Mouse (Mus musculus): ENCODE results near the gene Mertk. TPM values are rescaled to one million over a fixed set of nuclear protein-coding genes. Genes with fewer than 3 reads are reported as not detected.
A peak's percentile ranks its signal among the peaks of the same experiment; 100 is the strongest.

The Mertk gene
- polyA plus RNA-seq, 1 experiment, result 2.2 TPM

GRCm38 (mm10) chr2:128698140-128698692 lies 540 bp upstream of the Mertk start:
- no peak for TF ChIP-seq EP300 (IDR thresholded peaks at IDR 0.05; ENCODE audit: insufficient read depth, low read depth, low read length)
- no peak for TF ChIP-seq POLR2A (IDR thresholded peaks at IDR 0.05; ENCODE audit: insufficient read depth, low read length)
- TF ChIP-seq CTCF (IDR thresholded peaks at IDR 0.05; ENCODE audit: low read depth, low read length), result peak; percentile 82
- no peak overlapping the region for H3K27ac ChIP-seq (ENCODE audit: insufficient read depth, low read length)
- H3K9me3 ChIP-seq (replicated peaks; ENCODE audit: control insufficient read depth, insufficient read depth, low read length, poor library complexity, severe bottlenecking), result no peaks in the 10 kb centered on the region
- H3K27me3 ChIP-seq (ENCODE audit: control insufficient read depth, insufficient read depth, low read length, poor library complexity, severe bottlenecking), result no peaks in the 10 kb centered on the region
- no peak overlapping the region for H3K9ac ChIP-seq (ENCODE audit: low read depth, poor library complexity, severe bottlenecking)
- H3K36me3 ChIP-seq (ENCODE audit: control insufficient read depth, insufficient read depth, low read length, poor library complexity, severe bottlenecking), result no peaks in the 10 kb centered on the region
- H3K4me1 ChIP-seq (ENCODE audit: control insufficient read depth, insufficient read depth, low read length), result no peaks in the 10 kb centered on the region
- H3K4me3 ChIP-seq (ENCODE audit: low read depth, low read length), result peak overlapping the region; percentile 72

GRCm38 (mm10) chr2:128699201-128699885 lies 587 bp downstream of the Mertk start:
- Histone ChIP-seq H3K36me3 (ENCODE audit: control insufficient read depth, insufficient read depth, low read length, poor library complexity, severe bottlenecking) (no peaks in the 10 kb centered on the region), H3K9me3 (replicated peaks; ENCODE audit: control insufficient read depth, insufficient read depth, low read length, poor library complexity, severe bottlenecking) (no peaks in the 10 kb centered on the region), H3K27ac (ENCODE audit: insufficient read depth, low read length) (no peak overlapping the region), H3K27me3 (ENCODE audit: control insufficient read depth, insufficient read depth, low read length, poor library complexity, severe bottlenecking) (no peaks in the 10 kb centered on the region), H3K4me1 (ENCODE audit: control insufficient read depth, insufficient read depth, low read length) (no peaks in the 10 kb centered on the region), H3K4me3 (ENCODE audit: low read depth, low read length) (peak overlapping the region; percentile 83), H3K9ac (ENCODE audit: low read depth, poor library complexity, severe bottlenecking) (peak overlapping the region; percentile 65)
- no peak for TF ChIP-seq EP300 (IDR thresholded peaks at IDR 0.05; ENCODE audit: insufficient read depth, low read depth, low read length)
- TF ChIP-seq CTCF (IDR thresholded peaks at IDR 0.05; ENCODE audit: low read depth, low read length), result no peak
- no peak for TF ChIP-seq POLR2A (IDR thresholded peaks at IDR 0.05; ENCODE audit: insufficient read depth, low read length)

DNA sequence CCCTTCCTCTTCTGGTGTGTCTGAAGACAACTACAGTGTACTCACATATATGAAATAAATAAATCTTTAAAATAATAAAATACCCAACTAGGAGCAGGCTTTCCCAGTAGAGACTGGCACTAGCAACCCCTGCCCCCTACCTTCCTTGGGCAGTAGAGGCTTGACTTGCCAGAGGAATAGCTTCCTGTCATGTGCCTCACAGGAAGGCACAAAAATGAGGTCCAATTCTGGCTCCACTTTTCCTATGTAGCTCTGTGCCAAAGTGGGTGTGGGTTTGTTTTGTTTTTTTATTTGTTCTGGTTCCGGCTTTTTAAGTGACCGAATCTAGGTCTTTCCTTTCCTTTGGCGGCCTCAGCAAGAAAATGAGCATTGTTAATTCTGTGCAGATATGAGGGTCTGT lies 5.7 kb downstream of the Mertk start:
- TF ChIP-seq EP300 (IDR thresholded peaks at IDR 0.05; ENCODE audit: insufficient read depth, low read depth, low read length) (no peak), POLR2A (IDR thresholded peaks at IDR 0.05; ENCODE audit: insufficient read depth, low read length) (no peak), CTCF (IDR thresholded peaks at IDR 0.05; ENCODE audit: low read depth, low read length) (no peak)
- Histone ChIP-seq H3K4me1 (ENCODE audit: control insufficient read depth, insufficient read depth, low read length) (no peaks in the 10 kb centered on the region), H3K27ac (ENCODE audit: insufficient read depth, low read length) (no peak overlapping the region), H3K9ac (ENCODE audit: low read depth, poor library complexity, severe bottlenecking) (no peak overlapping the region), H3K4me3 (ENCODE audit: low read depth, low read length) (no peak overlapping the region), H3K9me3 (replicated peaks; ENCODE audit: control insufficient read depth, insufficient read depth, low read length, poor library complexity, severe bottlenecking) (no peaks in the 10 kb centered on the region), H3K36me3 (ENCODE audit: control insufficient read depth, insufficient read depth, low read length, poor library complexity, severe bottlenecking) (no peaks in the 10 kb centered on the region), H3K27me3 (ENCODE audit: control insufficient read depth, insufficient read depth, low read length, poor library complexity, severe bottlenecking) (no peaks in the 10 kb centered on the region)

DNA sequence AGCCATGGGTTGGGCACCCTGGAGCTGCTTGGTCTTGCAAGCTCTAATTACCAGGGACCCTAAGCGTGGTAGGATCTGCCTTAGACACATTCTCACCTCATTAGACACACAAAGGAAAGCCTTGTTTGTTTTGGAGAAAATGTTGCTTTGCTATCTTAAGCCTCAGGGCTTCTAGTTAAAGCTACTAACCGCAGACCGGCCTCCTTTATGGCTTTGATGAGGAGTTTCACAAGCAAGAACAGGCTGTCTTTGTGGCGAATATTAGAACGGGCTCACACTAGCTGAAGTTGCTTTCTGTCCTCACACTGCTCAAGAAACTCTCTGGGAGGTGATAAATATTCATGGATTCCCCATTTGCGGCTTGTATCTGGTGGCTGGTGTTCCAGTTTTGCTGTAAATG lies 10.5 kb downstream of the Mertk start:
- TF ChIP-seq POLR2A (IDR thresholded peaks at IDR 0.05; ENCODE audit: insufficient read depth, low read length), result no peak
- no peak for TF ChIP-seq CTCF (IDR thresholded peaks at IDR 0.05; ENCODE audit: low read depth, low read length)
- TF ChIP-seq EP300 (IDR thresholded peaks at IDR 0.05; ENCODE audit: insufficient read depth, low read depth, low read length), result no peak
- H3K4me3 ChIP-seq (ENCODE audit: low read depth, low read length), result no peak overlapping the region
- H3K4me1 ChIP-seq (ENCODE audit: control insufficient read depth, insufficient read depth, low read length), result no peaks in the 10 kb centered on the region
- no peaks in the 10 kb centered on the region for H3K9me3 ChIP-seq (replicated peaks; ENCODE audit: control insufficient read depth, insufficient read depth, low read length, poor library complexity, severe bottlenecking)
- H3K9ac ChIP-seq (ENCODE audit: low read depth, poor library complexity, severe bottlenecking), result no peak overlapping the region
- H3K27ac ChIP-seq (ENCODE audit: insufficient read depth, low read length), result no peak overlapping the region
- H3K36me3 ChIP-seq (ENCODE audit: control insufficient read depth, insufficient read depth, low read length, poor library complexity, severe bottlenecking), result no peaks in the 10 kb centered on the region
- no peaks in the 10 kb centered on the region for H3K27me3 ChIP-seq (ENCODE audit: control insufficient read depth, insufficient read depth, low read length, poor library complexity, severe bottlenecking)

- no peaks in the 10 kb centered on the region for H3K9me3 ChIP-seq (replicated peaks; ENCODE audit: control insufficient read depth, insufficient read depth, low read length, poor library complexity, severe bottlenecking)
- no peak overlapping the region for H3K27ac ChIP-seq (ENCODE audit: insufficient read depth, low read length)
- H3K4me1 ChIP-seq (ENCODE audit: control insufficient read depth, insufficient read depth, low read length), result no peaks in the 10 kb centered on the region
- no peak overlapping the region for H3K9ac ChIP-seq (ENCODE audit: low read depth, poor library complexity, severe bottlenecking)
- TF ChIP-seq CTCF (IDR thresholded peaks at IDR 0.05; ENCODE audit: low read depth, low read length) (no peak), POLR2A (IDR thresholded peaks at IDR 0.05; ENCODE audit: insufficient read depth, low read length) (no peak), EP300 (IDR thresholded peaks at IDR 0.05; ENCODE audit: insufficient read depth, low read depth, low read length) (no peak)
- no peaks in the 10 kb centered on the region for H3K27me3 ChIP-seq (ENCODE audit: control insufficient read depth, insufficient read depth, low read length, poor library complexity, severe bottlenecking)
- no peak overlapping the region for H3K4me3 ChIP-seq (ENCODE audit: low read depth, low read length)
- no peaks in the 10 kb centered on the region for H3K36me3 ChIP-seq (ENCODE audit: control insufficient read depth, insufficient read depth, low read length, poor library complexity, severe bottlenecking)
These were observed 11.9 kb downstream of the Mertk start for GRCm38 (mm10) chr2:128710609-128711008.

DNA sequence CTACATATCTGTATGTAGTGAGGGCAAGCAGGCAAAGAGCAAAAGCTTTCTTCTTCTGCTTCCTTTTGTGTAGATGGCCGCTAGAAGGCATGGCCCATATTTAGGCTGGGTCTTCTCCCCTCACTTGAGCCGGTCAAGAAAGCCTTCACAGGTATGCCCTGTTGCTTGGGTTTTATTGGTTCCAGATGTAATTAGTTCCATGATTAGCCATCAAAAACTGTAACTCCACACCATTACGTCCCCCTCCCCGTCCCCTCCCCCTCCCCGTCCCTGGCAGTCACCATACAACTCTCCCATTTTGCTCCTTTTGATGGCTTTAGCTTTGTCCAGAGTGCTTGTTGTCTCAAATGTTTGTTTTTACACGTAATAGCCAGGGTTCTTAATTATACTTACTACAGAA lies 14.2 kb downstream of the Mertk start:
- Histone ChIP-seq H3K4me1 (ENCODE audit: control insufficient read depth, insufficient read depth, low read length) (no peaks in the 10 kb centered on the region), H3K27ac (ENCODE audit: insufficient read depth, low read length) (no peak overlapping the region), H3K4me3 (ENCODE audit: low read depth, low read length) (no peak overlapping the region), H3K9me3 (replicated peaks; ENCODE audit: control insufficient read depth, insufficient read depth, low read length, poor library complexity, severe bottlenecking) (no peaks in the 10 kb centered on the region), H3K27me3 (ENCODE audit: control insufficient read depth, insufficient read depth, low read length, poor library complexity, severe bottlenecking) (no peaks in the 10 kb centered on the region), H3K9ac (ENCODE audit: low read depth, poor library complexity, severe bottlenecking) (no peak overlapping the region), H3K36me3 (ENCODE audit: control insufficient read depth, insufficient read depth, low read length, poor library complexity, severe bottlenecking) (no peaks in the 10 kb centered on the region)
- TF ChIP-seq EP300 (IDR thresholded peaks at IDR 0.05; ENCODE audit: insufficient read depth, low read depth, low read length), result no peak
- TF ChIP-seq POLR2A (IDR thresholded peaks at IDR 0.05; ENCODE audit: insufficient read depth, low read length), result no peak
- TF ChIP-seq CTCF (IDR thresholded peaks at IDR 0.05; ENCODE audit: low read depth, low read length), result no peak
